In genomic region chr3:100768170-100768624, GRCm38 (mm10) we compare ENCODE assay signal across 8 mouse cellular contexts. TPM values are rescaled to one million over a fixed set of nuclear protein-coding genes. Genes with fewer than 3 reads are reported as not detected.
DNase-seq lines count a peak whose midpoint lies in the region; ATAC-seq and TF ChIP-seq lines count a peak whose summit lies in the region.

No protein-coding gene starts in this region.

- peak overlapping the region; percentile 24 for H3K4me3 ChIP-seq in forebrain, embryonic 10.5 days
- no peak overlapping the region for H3K4me3 ChIP-seq in hindbrain, postnatal 0 days (ENCODE audit: low read length)
- H3K4me3 ChIP-seq in liver, embryonic 12.5 days = no peak overlapping the region

- peak; percentile 77 for TF ChIP-seq CTCF in hindbrain, postnatal 0 days (IDR thresholded peaks at IDR 0.05; ENCODE audit: low read depth)

- ATAC-seq in hindbrain, postnatal 0 days = peak; percentile 78
- no peak for ATAC-seq in liver, embryonic 12.5 days

- no peaks in the 10 kb centered on the region for H3K27me3 ChIP-seq in forebrain, embryonic 10.5 days (ENCODE audit: poor library complexity, severe bottlenecking)
- H3K27me3 ChIP-seq in hindbrain, postnatal 0 days (ENCODE audit: insufficient read depth, low read length) = no peaks in the 10 kb centered on the region
- no peaks in the 10 kb centered on the region for H3K27me3 ChIP-seq in liver, embryonic 12.5 days (replicated peaks)

- 0 out of 2 replicates have a peak overlapping the region, but pooled peaks have one; percentile 2 for H3K9ac ChIP-seq in hindbrain, postnatal 0 days (replicated peaks; ENCODE audit: low read length)
- no peak overlapping the region for H3K9ac ChIP-seq in liver, embryonic 12.5 days

- H3K9me3 ChIP-seq in forebrain, embryonic 10.5 days = no peaks in the 10 kb centered on the region
- H3K9me3 ChIP-seq in hindbrain, postnatal 0 days (ENCODE audit: low read length) = no peaks in the 10 kb centered on the region
- H3K9me3 ChIP-seq in liver, embryonic 12.5 days (replicated peaks) = no peaks in the 10 kb centered on the region

- H3K36me3 ChIP-seq in forebrain, embryonic 10.5 days (replicated peaks) = no peaks in the 10 kb centered on the region
- no peaks in the 10 kb centered on the region for H3K36me3 ChIP-seq in hindbrain, postnatal 0 days (ENCODE audit: insufficient read depth, low read length)
- no peaks in the 10 kb centered on the region for H3K36me3 ChIP-seq in liver, embryonic 12.5 days

- 28% methylated on average over 15 of the region's 15 CpGs for WGBS in forebrain, embryonic 10.5 days
- 32% methylated on average over 13 of the region's 15 CpGs for WGBS in hindbrain, postnatal 0 days
- WGBS in liver, embryonic 12.5 days (ENCODE audit: insufficient replicate concordance) = 67% methylated on average over 15 of the region's 15 CpGs

- H3K4me1 ChIP-seq in forebrain, embryonic 10.5 days = peaks cover 20% of the 10 kb centered on the region
- no peaks in the 10 kb centered on the region for H3K4me1 ChIP-seq in hindbrain, postnatal 0 days (ENCODE audit: insufficient read depth, low read length)
- H3K4me1 ChIP-seq in liver, embryonic 12.5 days = 0 out of 2 replicates have a peak, but pooled peaks cover 4% of the 10 kb centered on the region

- DNase-seq in kidney, adult 18-20 months = peak; percentile 14
- DNase-seq in kidney, adult 11 months = no peak
- DNase-seq in forebrain, embryonic 10.5 days (ENCODE audit: extremely low spot score, low spot score) = peak; percentile 60
- peak; percentile 80 for DNase-seq in hindbrain, postnatal 0 days (ENCODE audit: low spot score)
- DNase-seq in retina, adult 2 months (ENCODE audit: low read depth, low spot score) = peak; percentile 15
- no peak for DNase-seq in spleen, postnatal 14 days (ENCODE audit: low spot score in 2 of 2)
- DNase-seq in spleen, adult 18-20 months = no peak

- peak overlapping the region; percentile 32 for H3K4me2 ChIP-seq in hindbrain, postnatal 0 days (ENCODE audit: low read depth, low read length)
- H3K4me2 ChIP-seq in liver, embryonic 12.5 days = peak overlapping the region; percentile 20; the same call in 1 of the 2 replicates

- peak overlapping the region; percentile 73 for H3K27ac ChIP-seq in forebrain, embryonic 10.5 days
- H3K27ac ChIP-seq in hindbrain, postnatal 0 days = peak overlapping the region; percentile 37; the same call in 1 of the 2 replicates
- no peak overlapping the region for H3K27ac ChIP-seq in liver, embryonic 12.5 days

RNA-seq across cellular contexts. Expression of gene Vtcn1, which starts 57.1 kb away (rescaled TPM):
- not detected in 2 replicates for polyA plus RNA-seq in forebrain, embryonic 10.5 days (2016; fragmentation: Nextera tagmentation; extraction: Ambion mirVana)
- total RNA-seq in hindbrain, postnatal 0 days (2014; rRNA removed) = not detected in 2 replicates
- polyA plus RNA-seq in hindbrain, postnatal 0 days (2015; fragmentation: Nextera tagmentation; extraction: Ambion mirVana) = 0.05 TPM in 1 of 2 replicates, not detected in the other
- polyA plus RNA-seq in liver, embryonic 12.5 days (2016; fragmentation: Nextera tagmentation; extraction: Ambion mirVana) = not detected in 2 replicates

Comparison
In these comparisons a context has a peak if more than half of its experiments do, and no peak if none do; other contexts are left out.
1. DNase-seq: peak in kidney, adult 18-20 months (single experiment), forebrain, embryonic 10.5 days (single experiment), hindbrain, postnatal 0 days (single experiment) and retina, adult 2 months (single experiment); none in kidney, adult 11 months (single experiment), spleen, postnatal 14 days (0 of 2) and spleen, adult 18-20 months (0 of 2).